Mouse (Mus musculus): ENCODE results near the gene Psen1. TPM values are rescaled to one million over a fixed set of nuclear protein-coding genes. Genes with fewer than 3 reads are reported as not detected.

Psen1 gene
- 10 to 100 TPM; 64.2 to 76.0 (median 69.9) TPM for total RNA-seq (2022)

GRCm38 (mm10) chr12:83687934-83688315 is at the start of gene Psen1:
Gene Psen1 (plus strand): TSS chr12:83688152.
- peak; percentile 87 to 89 for DNase-seq (ENCODE audit: low spot score in 2 of 2)

GRCm38 (mm10) chr12:83641233-83641632 is 46.7 kb upstream of the Psen1 start:
- no peak for DNase-seq (ENCODE audit: low spot score in 2 of 2)

GRCm38 (mm10) chr12:83643116-83643515 is 44.8 kb upstream of the Psen1 start:
- DNase-seq (ENCODE audit: low spot score in 2 of 2): no peak

GRCm38 (mm10) chr12:83650346-83650745 is 37.6 kb upstream of the Psen1 start:
- no peak for DNase-seq (ENCODE audit: low spot score in 2 of 2)

GRCm38 (mm10) chr12:83651414-83651813 is 36.5 kb upstream of the Psen1 start:
- DNase-seq (ENCODE audit: low spot score in 2 of 2): no peak

- DNase-seq (ENCODE audit: low spot score in 2 of 2): no peak
These were observed 2.5 kb upstream of the Psen1 start for GRCm38 (mm10) chr12:83685466-83685865.

- DNase-seq (ENCODE audit: low spot score in 2 of 2): no peak
These were observed 1.2 kb upstream of the Psen1 start for GRCm38 (mm10) chr12:83686575-83687350.

GRCm38 (mm10) chr12:83688316-83689086 is 549 bp downstream of the Psen1 start:
- peak; percentile 25 to 35 for DNase-seq (ENCODE audit: low spot score in 2 of 2)

- DNase-seq (ENCODE audit: low spot score in 2 of 2): no peak
These were observed 1.1 kb downstream of the Psen1 start for GRCm38 (mm10) chr12:83689087-83689432.

GRCm38 (mm10) chr12:83694011-83694410 is 6.1 kb downstream of the Psen1 start:
- DNase-seq (ENCODE audit: low spot score in 2 of 2): no peak

GRCm38 (mm10) chr12:83694669-83695068 is 6.7 kb downstream of the Psen1 start:
- DNase-seq (ENCODE audit: low spot score in 2 of 2): no peak

GRCm38 (mm10) chr12:83698637-83699036 is 10.7 kb downstream of the Psen1 start:
- no peak for DNase-seq (ENCODE audit: low spot score in 2 of 2)

GRCm38 (mm10) chr12:83701608-83702007 is 13.7 kb downstream of the Psen1 start:
- no peak for DNase-seq (ENCODE audit: low spot score in 2 of 2)

- no peak for DNase-seq (ENCODE audit: low spot score in 2 of 2)
These were observed 14.8 kb downstream of the Psen1 start for GRCm38 (mm10) chr12:83702796-83703195.

GRCm38 (mm10) chr12:83706951-83707350 is 19.0 kb downstream of the Psen1 start:
- no peak for DNase-seq (ENCODE audit: low spot score in 2 of 2)

- no peak for DNase-seq (ENCODE audit: low spot score in 2 of 2)
These were observed 20.5 kb downstream of the Psen1 start for GRCm38 (mm10) chr12:83708160-83709092.

- DNase-seq (ENCODE audit: low spot score in 2 of 2): no peak
These were observed 22.0 kb downstream of the Psen1 start for GRCm38 (mm10) chr12:83709934-83710333.

GRCm38 (mm10) chr12:83713749-83714148 is 25.8 kb downstream of the Psen1 start:
- peak in 1 of 2 experiments; percentile 33 for DNase-seq (ENCODE audit: low spot score in 2 of 2)

GRCm38 (mm10) chr12:83716416-83717184 is 28.6 kb downstream of the Psen1 start:
- DNase-seq (ENCODE audit: low spot score in 2 of 2): peak; percentile 30

GRCm38 (mm10) chr12:83719431-83719830 is 31.5 kb downstream of the Psen1 start:
- DNase-seq (ENCODE audit: low spot score in 2 of 2): no peak

- DNase-seq (ENCODE audit: low spot score in 2 of 2): no peak
These were observed 33.3 kb downstream of the Psen1 start for GRCm38 (mm10) chr12:83721281-83721680.
